Mouse (Mus musculus): ENCODE results near the gene Ttc13. TPM values are rescaled to one million over a fixed set of nuclear protein-coding genes. Genes with fewer than 3 reads are reported as not detected.

Gene Ttc13
- polyA plus RNA-seq, 2 experiments: 12.0 to 18.3 TPM

DNA sequence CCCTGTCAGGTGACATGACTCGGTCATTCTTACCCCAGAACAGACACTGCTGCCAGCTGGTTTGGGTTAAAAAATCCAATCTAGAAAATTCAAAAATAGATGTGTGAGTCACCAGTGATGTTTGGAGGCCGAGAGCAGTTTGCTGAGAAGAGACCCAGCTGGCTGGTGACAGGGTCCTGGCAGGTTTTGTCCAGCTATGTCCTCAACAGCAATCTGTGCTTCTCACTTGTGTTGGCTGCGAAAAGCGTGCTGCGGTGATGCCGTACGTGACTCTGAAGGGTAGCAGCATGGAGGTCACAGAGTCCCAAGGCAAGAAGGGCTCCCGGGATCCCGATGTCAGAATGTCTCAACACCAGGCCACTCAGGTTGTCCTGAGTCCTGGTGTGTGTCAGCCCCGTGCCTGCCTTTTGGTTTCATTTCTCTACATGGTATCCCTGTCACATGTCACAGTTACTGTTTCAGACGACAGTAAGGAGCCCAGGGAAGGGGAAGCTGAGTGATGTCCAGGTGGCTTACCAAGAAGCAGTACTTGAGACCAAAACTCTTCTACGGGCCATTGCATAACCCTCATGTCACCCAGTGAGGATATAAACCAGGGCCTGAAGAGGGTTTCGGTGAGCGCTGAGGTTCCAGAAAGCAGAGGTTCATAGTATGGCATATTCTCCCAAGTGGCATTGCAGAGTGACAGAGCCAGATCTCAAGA lies 88.6 kb downstream of the Ttc13 start:
- Histone ChIP-seq H3K27ac (no peak overlapping the region), H3K4me2 (ENCODE audit: low read depth) (no peak overlapping the region), H3K36me3 (replicated peaks; ENCODE audit: control insufficient read depth, insufficient read depth, low read depth) (no peaks in the 10 kb centered on the region; the same call in 1 of the 2 replicates), H3K9ac (replicated peaks) (no peak overlapping the region), H3K27me3 (ENCODE audit: control insufficient read depth, insufficient read depth, low read length) (no peaks in the 10 kb centered on the region), H3K4me3 (ENCODE audit: insufficient read depth in 1 of 2, low read depth in 2 of 2, low read length in 2 of 2) (no peak overlapping the region), H3K4me1 (replicated peaks; ENCODE audit: control insufficient read depth in 2 of 2, insufficient read depth in 2 of 2, low read length in 1 of 2) (no peaks in the 10 kb centered on the region), H3K9me3 (ENCODE audit: control insufficient read depth, low read length) (no peaks in the 10 kb centered on the region)
- ATAC-seq (ENCODE audit: insufficient read depth) (no peak), DNase-seq (ENCODE audit: low read depth in 3 of 3, low spot score in 3 of 3) (no peak)
- 68% methylated on average over 14 of the region's 14 CpGs for WGBS (ENCODE audit: insufficient replicate concordance)
- TF ChIP-seq EP300 (IDR thresholded peaks at IDR 0.05; ENCODE audit: low read depth): no peak
- no peak for TF ChIP-seq CTCF (IDR thresholded peaks at IDR 0.05; ENCODE audit: low read depth)

DNA sequence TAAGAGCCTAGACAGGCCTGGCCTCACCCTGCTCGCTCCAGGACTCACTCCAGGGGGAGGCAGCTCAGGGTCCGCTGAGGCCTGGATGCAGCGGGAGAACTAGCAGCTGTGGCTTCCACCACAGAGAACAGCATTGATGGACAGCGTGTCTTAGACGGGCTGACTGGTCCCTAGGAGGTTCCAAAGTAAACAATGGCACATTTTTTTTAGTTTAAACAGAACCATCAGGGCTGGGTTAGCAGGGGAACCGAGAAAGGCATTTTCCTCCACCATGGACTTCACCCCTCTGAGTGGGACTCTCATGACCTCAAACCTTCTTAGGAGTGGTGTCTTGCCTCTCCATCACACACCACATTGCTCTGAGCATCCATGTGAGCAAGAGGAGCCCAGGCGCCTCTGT lies 89.8 kb downstream of the Ttc13 start:
- Histone ChIP-seq H3K9me3 (ENCODE audit: control insufficient read depth, low read length) (no peaks in the 10 kb centered on the region), H3K4me1 (replicated peaks; ENCODE audit: control insufficient read depth in 2 of 2, insufficient read depth in 2 of 2, low read length in 1 of 2) (no peaks in the 10 kb centered on the region), H3K27me3 (ENCODE audit: control insufficient read depth, insufficient read depth, low read length) (no peaks in the 10 kb centered on the region), H3K36me3 (replicated peaks; ENCODE audit: control insufficient read depth, insufficient read depth, low read depth) (no peaks in the 10 kb centered on the region), H3K27ac (no peak overlapping the region), H3K4me2 (ENCODE audit: low read depth) (no peak overlapping the region), H3K4me3 (ENCODE audit: insufficient read depth in 1 of 2, low read depth in 2 of 2, low read length in 2 of 2) (no peak overlapping the region), H3K9ac (replicated peaks) (no peak overlapping the region)
- ATAC-seq (ENCODE audit: insufficient read depth): no peak
- WGBS (ENCODE audit: insufficient replicate concordance): 47% methylated on average over 7 of the region's 7 CpGs
- no peak for DNase-seq (ENCODE audit: low read depth in 3 of 3, low spot score in 3 of 3)
- TF ChIP-seq CTCF (IDR thresholded peaks at IDR 0.05; ENCODE audit: low read depth) (no peak), EP300 (IDR thresholded peaks at IDR 0.05; ENCODE audit: low read depth) (no peak)

DNA sequence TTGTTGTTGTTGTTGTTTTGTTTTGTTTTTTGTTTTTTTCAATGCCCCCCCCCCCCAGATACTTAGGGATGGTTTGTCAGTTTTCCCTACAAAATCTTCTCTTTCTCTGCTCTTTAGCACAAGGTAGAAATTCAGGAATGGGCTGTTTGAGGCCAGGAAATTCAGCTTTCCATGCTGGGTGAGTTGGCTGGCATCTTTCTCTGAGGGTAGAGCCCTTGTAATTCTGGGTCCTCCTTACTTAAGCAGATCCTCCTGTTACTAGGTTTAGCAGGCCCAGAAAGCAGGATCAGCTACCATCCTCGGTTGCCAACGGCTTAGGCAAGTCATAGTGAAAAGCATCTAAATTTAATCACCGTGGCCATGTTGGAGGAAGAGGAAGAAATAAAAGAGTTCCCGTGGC lies 90.9 kb downstream of the Ttc13 start:
- 55% methylated on average over 4 of the region's 4 CpGs for WGBS (ENCODE audit: insufficient replicate concordance)
- ATAC-seq (ENCODE audit: insufficient read depth): no peak
- H3K27ac ChIP-seq: no peak overlapping the region
- no peak for DNase-seq (ENCODE audit: low read depth in 3 of 3, low spot score in 3 of 3)
- no peaks in the 10 kb centered on the region for H3K9me3 ChIP-seq (ENCODE audit: control insufficient read depth, low read length)
- H3K27me3 ChIP-seq (ENCODE audit: control insufficient read depth, insufficient read depth, low read length): no peaks in the 10 kb centered on the region
- TF ChIP-seq EP300 (IDR thresholded peaks at IDR 0.05; ENCODE audit: low read depth): no peak
- no peak for TF ChIP-seq CTCF (IDR thresholded peaks at IDR 0.05; ENCODE audit: low read depth)
- H3K4me3 ChIP-seq (ENCODE audit: insufficient read depth in 1 of 2, low read depth in 2 of 2, low read length in 2 of 2): no peak overlapping the region
- no peak overlapping the region for H3K4me2 ChIP-seq (ENCODE audit: low read depth)
- H3K36me3 ChIP-seq (replicated peaks; ENCODE audit: control insufficient read depth, insufficient read depth, low read depth): no peaks in the 10 kb centered on the region
- no peaks in the 10 kb centered on the region for H3K4me1 ChIP-seq (replicated peaks; ENCODE audit: control insufficient read depth in 2 of 2, insufficient read depth in 2 of 2, low read length in 1 of 2)
- no peak overlapping the region for H3K9ac ChIP-seq (replicated peaks)

DNA sequence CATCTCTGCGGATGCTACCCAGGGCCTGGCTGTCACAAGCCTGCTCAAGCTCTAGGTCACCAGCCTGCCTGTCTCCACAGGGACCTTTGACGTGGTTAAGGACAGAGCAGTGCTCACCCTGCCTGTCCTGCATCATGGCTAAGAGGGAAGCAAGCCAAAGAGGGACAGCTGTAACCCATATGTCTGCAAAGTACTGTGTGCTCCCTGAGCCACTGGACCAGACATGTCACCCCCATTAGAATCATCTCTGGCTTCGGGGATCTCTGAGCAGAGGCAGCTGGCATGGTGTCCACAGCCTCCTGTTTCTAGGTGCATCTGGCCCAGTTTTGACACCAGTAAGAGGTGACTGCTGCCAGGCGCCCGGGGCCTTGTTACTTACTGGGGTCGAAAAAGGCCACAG lies 91.3 kb downstream of the Ttc13 start:
- no peak for TF ChIP-seq EP300 (IDR thresholded peaks at IDR 0.05; ENCODE audit: low read depth)
- no peak for TF ChIP-seq CTCF (IDR thresholded peaks at IDR 0.05; ENCODE audit: low read depth)
- H3K27ac ChIP-seq: no peak overlapping the region

DNA sequence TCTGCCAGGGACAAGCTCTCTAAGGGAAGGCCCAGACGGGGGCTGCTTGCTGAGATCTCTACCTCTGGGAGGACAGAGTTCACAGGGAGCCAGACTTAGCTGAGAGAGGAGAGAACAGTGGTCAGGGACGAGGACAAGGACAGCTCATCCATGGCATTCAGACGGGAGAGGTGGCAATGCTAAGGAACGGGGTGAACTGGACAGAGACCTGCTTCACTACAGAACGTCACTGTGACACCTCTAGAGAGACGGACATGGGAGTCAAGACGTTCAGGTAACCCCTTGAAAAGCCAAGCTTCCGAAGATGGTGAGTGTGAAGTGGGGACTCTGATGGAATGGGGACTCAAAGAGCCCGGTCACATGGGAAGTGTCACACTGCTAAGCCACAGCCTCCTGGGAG lies 95.5 kb downstream of the Ttc13 start:
- H3K9ac ChIP-seq (replicated peaks): no peak overlapping the region
- H3K4me3 ChIP-seq (ENCODE audit: insufficient read depth in 1 of 2, low read depth in 2 of 2, low read length in 2 of 2): no peak overlapping the region
- no peak for TF ChIP-seq EP300 (IDR thresholded peaks at IDR 0.05; ENCODE audit: low read depth)
- TF ChIP-seq CTCF (IDR thresholded peaks at IDR 0.05; ENCODE audit: low read depth): no peak
- no peak for DNase-seq (ENCODE audit: low read depth in 3 of 3, low spot score in 3 of 3)
- no peaks in the 10 kb centered on the region for H3K27me3 ChIP-seq (ENCODE audit: control insufficient read depth, insufficient read depth, low read length)
- ATAC-seq (ENCODE audit: insufficient read depth): no peak
- H3K36me3 ChIP-seq (replicated peaks; ENCODE audit: control insufficient read depth, insufficient read depth, low read depth): no peaks in the 10 kb centered on the region
- H3K9me3 ChIP-seq (ENCODE audit: control insufficient read depth, low read length): no peaks in the 10 kb centered on the region
- no peak overlapping the region for H3K4me2 ChIP-seq (ENCODE audit: low read depth)
- H3K4me1 ChIP-seq (replicated peaks; ENCODE audit: control insufficient read depth in 2 of 2, insufficient read depth in 2 of 2, low read length in 1 of 2): no peaks in the 10 kb centered on the region
- no peak overlapping the region for H3K27ac ChIP-seq
- WGBS (ENCODE audit: insufficient replicate concordance): 59% methylated on average over 9 of the region's 9 CpGs

More for the DNA sequence above, 91.3 kb downstream of the Ttc13 start:
- Histone ChIP-seq H3K9me3 (ENCODE audit: control insufficient read depth, low read length) (no peaks in the 10 kb centered on the region), H3K27me3 (ENCODE audit: control insufficient read depth, insufficient read depth, low read length) (no peaks in the 10 kb centered on the region), H3K36me3 (replicated peaks; ENCODE audit: control insufficient read depth, insufficient read depth, low read depth) (no peaks in the 10 kb centered on the region), H3K4me2 (ENCODE audit: low read depth) (no peak overlapping the region), H3K4me3 (ENCODE audit: insufficient read depth in 1 of 2, low read depth in 2 of 2, low read length in 2 of 2) (no peak overlapping the region), H3K4me1 (replicated peaks; ENCODE audit: control insufficient read depth in 2 of 2, insufficient read depth in 2 of 2, low read length in 1 of 2) (no peaks in the 10 kb centered on the region), H3K9ac (replicated peaks) (no peak overlapping the region)
- DNase-seq (ENCODE audit: low read depth in 3 of 3, low spot score in 3 of 3): no peak
- 60% methylated on average over 6 of the region's 6 CpGs for WGBS (ENCODE audit: insufficient replicate concordance)
- ATAC-seq (ENCODE audit: insufficient read depth): no peak

Other genes starting within 250 kb of the Ttc13 start
- gene Cog2, start 201.2 kb downstream of the Ttc13 start, polyA plus RNA-seq (2012; rRNA removed): 7.4 and 10.0 TPM in 2 replicates
- gene Cog2, start 201.2 kb downstream of the Ttc13 start, polyA plus RNA-seq (2014; fragmentation: Nextera tagmentation; extraction: Ambion mirVana): 15.0 and 16.9 TPM in 2 replicates
- gene Agt, start 152.3 kb downstream of the Ttc13 start, polyA plus RNA-seq (2012; rRNA removed): 63.3 and 73.0 TPM in 2 replicates
- gene Agt, start 152.3 kb downstream of the Ttc13 start, polyA plus RNA-seq (2014; fragmentation: Nextera tagmentation; extraction: Ambion mirVana): 94.2 and 94.5 TPM in 2 replicates
- not detected in 2 replicates for gene Capn9, start 145.9 kb downstream of the Ttc13 start, polyA plus RNA-seq (2012; rRNA removed)
- gene Capn9, start 145.9 kb downstream of the Ttc13 start, polyA plus RNA-seq (2014; fragmentation: Nextera tagmentation; extraction: Ambion mirVana): not detected in 2 replicates
- gene 2310022B05Rik, start 58.6 kb downstream of the Ttc13 start, polyA plus RNA-seq (2012; rRNA removed): 8.2 and 8.7 TPM in 2 replicates
- gene 2310022B05Rik, start 58.6 kb downstream of the Ttc13 start, polyA plus RNA-seq (2014; fragmentation: Nextera tagmentation; extraction: Ambion mirVana): 5.5 and 7.7 TPM in 2 replicates
- gene Arv1, start 156 bp upstream of the Ttc13 start, polyA plus RNA-seq (2012; rRNA removed): 5.5 and 6.0 TPM in 2 replicates
- gene Arv1, start 156 bp upstream of the Ttc13 start, polyA plus RNA-seq (2014; fragmentation: Nextera tagmentation; extraction: Ambion mirVana): 4.2 and 5.1 TPM in 2 replicates
- 2.0 and 2.2 TPM in 2 replicates for gene Fam89a, start 29.8 kb upstream of the Ttc13 start, polyA plus RNA-seq (2012; rRNA removed)
- 2.5 and 2.7 TPM in 2 replicates for gene Fam89a, start 29.8 kb upstream of the Ttc13 start, polyA plus RNA-seq (2014; fragmentation: Nextera tagmentation; extraction: Ambion mirVana)
- gene Trim67, start 71.1 kb upstream of the Ttc13 start, polyA plus RNA-seq (2012; rRNA removed): 0.03 and 0.11 TPM in 2 replicates
- gene Trim67, start 71.1 kb upstream of the Ttc13 start, polyA plus RNA-seq (2014; fragmentation: Nextera tagmentation; extraction: Ambion mirVana): 0.03 and 0.05 TPM in 2 replicates
- gene Gnpat, start 141.1 kb upstream of the Ttc13 start, polyA plus RNA-seq (2012; rRNA removed): 23.3 and 35.7 TPM in 2 replicates
- gene Gnpat, start 141.1 kb upstream of the Ttc13 start, polyA plus RNA-seq (2014; fragmentation: Nextera tagmentation; extraction: Ambion mirVana): 39.0 and 39.6 TPM in 2 replicates
- gene 2810004N23Rik, start 141.1 kb upstream of the Ttc13 start, polyA plus RNA-seq (2012; rRNA removed): 8.9 and 13.5 TPM in 2 replicates
- 17.9 and 18.2 TPM in 2 replicates for gene 2810004N23Rik, start 141.1 kb upstream of the Ttc13 start, polyA plus RNA-seq (2014; fragmentation: Nextera tagmentation; extraction: Ambion mirVana)
- 2.6 and 3.7 TPM in 2 replicates for gene Exoc8, start 175.7 kb upstream of the Ttc13 start, polyA plus RNA-seq (2012; rRNA removed)
- gene Exoc8, start 175.7 kb upstream of the Ttc13 start, polyA plus RNA-seq (2014; fragmentation: Nextera tagmentation; extraction: Ambion mirVana): 2.4 and 2.6 TPM in 2 replicates
- 4.8 and 7.0 TPM in 2 replicates for gene Sprtn, start 175.9 kb upstream of the Ttc13 start, polyA plus RNA-seq (2012; rRNA removed)
- gene Sprtn, start 175.9 kb upstream of the Ttc13 start, polyA plus RNA-seq (2014; fragmentation: Nextera tagmentation; extraction: Ambion mirVana): 4.9 and 5.0 TPM in 2 replicates
- 4.2 and 5.5 TPM in 2 replicates for gene Egln1, start 227.3 kb upstream of the Ttc13 start, polyA plus RNA-seq (2012; rRNA removed)
- 3.3 and 3.9 TPM in 2 replicates for gene Egln1, start 227.3 kb upstream of the Ttc13 start, polyA plus RNA-seq (2014; fragmentation: Nextera tagmentation; extraction: Ambion mirVana)